ENCODE assay signal across 17 mouse cellular contexts in genomic region chr16:94228858-94229555, GRCm38 (mm10).
A peak's percentile ranks its signal among the peaks of the same experiment; 100 is the strongest.
DNase-seq lines count a peak whose midpoint lies in the region.
"Had no signal": no experiment of that assay in that cellular context is flagged by ENCODE, and none has a peak within 500 bp of the region (broad histone marks: within the 10 kb centered on the region; RNA-seq: fewer than 3 reads in every experiment).

No protein-coding gene starts in this region.

- H3K36me3 ChIP-seq in limb, embryonic 10.5 days, result peaks cover 7% of the 10 kb centered on the region; the same call in 1 of the 2 replicates
- H3K36me3 ChIP-seq: midbrain, embryonic 15.5 days; neural tube, embryonic 12.5 days had no signal

- H3K4me3 ChIP-seq in limb, embryonic 10.5 days, result no peak overlapping the region
- H3K4me3 ChIP-seq: erythroblast, embryonic 14.5 days; hindbrain, embryonic 10.5 days; midbrain, embryonic 15.5 days; neural tube, embryonic 12.5 days had no signal

- H3K4me1 ChIP-seq in limb, embryonic 10.5 days, result peaks cover 55% of the 10 kb centered on the region

- no peaks in the 10 kb centered on the region for H3K9me3 ChIP-seq in limb, embryonic 10.5 days (replicated peaks)
- H3K9me3 ChIP-seq: midbrain, embryonic 15.5 days; neural tube, embryonic 12.5 days had no signal

- H3K27me3 ChIP-seq in limb, embryonic 10.5 days (ENCODE audit: low read depth, poor library complexity, severe bottlenecking), result peaks cover 65% of the 10 kb centered on the region

- DNase-seq in adrenal gland, postnatal 14 days, result peak; percentile 25
- DNase-seq in adrenal gland, postnatal 10 days, result no peak
- DNase-seq in Muller cell, postnatal 12 days (ENCODE audit: inconsistent ontology term), result peak; percentile 81
- DNase-seq in heart, adult 9 months (ENCODE audit: low spot score in 2 of 2), result peak; percentile 59 to 61
- no peak for DNase-seq in limb, embryonic 10.5 days (ENCODE audit: low spot score)
- DNase-seq in left cerebral cortex, postnatal 36 days (ENCODE audit: low spot score in 2 of 2), result no peak
- DNase-seq in B cell, adult 2 months, result no peak
- no peak for DNase-seq in kidney, postnatal 10 days
- DNase-seq: cerebellum, adult 9-10 months; embryo, embryonic 11 days; kidney, adult 11 months; kidney, postnatal 4 days had no signal

- intact Hi-C loops in left cerebral cortex, postnatal 36 days (cut with DNase I), result no loop called here

- H3K27ac ChIP-seq in limb, embryonic 10.5 days, result peak overlapping the region; percentile 73
- H3K27ac ChIP-seq: liver, embryonic 14.5 days; midbrain, embryonic 15.5 days; neural tube, embryonic 12.5 days had no signal

- 89% methylated on average over 18 of the region's 18 CpGs for WGBS in limb, embryonic 10.5 days

Comparison
In these comparisons a context has a peak if more than half of its experiments do, and no peak if none do; other contexts are left out.
1. DNase-seq: peak in adrenal gland, postnatal 14 days (single experiment), Muller cell, postnatal 12 days (single experiment) and heart, adult 9 months (2 of 2); none in adrenal gland, postnatal 10 days (single experiment), limb, embryonic 10.5 days (single experiment), left cerebral cortex, postnatal 36 days (0 of 2), B cell, adult 2 months (0 of 2) and kidney, postnatal 10 days (single experiment).